Mouse (Mus musculus) intestine, embryonic 16.5 days (tissue): ENCODE measurements at regions not wholly inside any gene's neighbourhood (a gene's known extent, or its start where the extent isn't known, plus 50 kb on each side); places are given as distances from the start of the nearest gene placed in this dataset.

Experiments
- ATAC-seq: fragments of 200-750 bp; cut with Nextera tagmentation; 2 replicates; pipeline ENCODE4 v1.8.0; 2017; ENCODE audit warnings: moderate TSS enrichment, moderate library complexity
- H3K27ac ChIP-seq: fragments of 300-500 bp; sonication (generic); 2 replicates; pipeline ENCODE4 v1.5.1; 2014; ENCODE audit warnings: mild to moderate bottlenecking, low read length
- H3K27me3 ChIP-seq: fragments of 300-500 bp; sonication (generic); replicated peaks from 2 replicates; pipeline ENCODE4 v1.6.1; 2014; ENCODE audit warnings: low read length, control low read depth, mixed read lengths; ENCODE audit not compliant: control insufficient read depth, insufficient read depth
- H3K36me3 ChIP-seq: fragments of 300-500 bp; sonication (generic); 2 replicates; pipeline ENCODE4 v1.6.1; 2014; ENCODE audit warnings: low read length, control low read depth; ENCODE audit not compliant: control insufficient read depth, insufficient read depth
- H3K4me1 ChIP-seq: fragments of 300-500 bp; sonication (generic); 2 replicates; pipeline ENCODE4 v1.6.1; 2014; ENCODE audit warnings: low read length, control low read depth, mixed read lengths; ENCODE audit not compliant: control insufficient read depth, insufficient read depth
- H3K4me2 ChIP-seq: fragments of 300-500 bp; sonication (generic); 2 replicates; pipeline ENCODE4 v1.6.1; 2014; ENCODE audit warnings: low read depth, low read length, control low read depth
- H3K4me3 ChIP-seq: fragments of 300-500 bp; sonication (generic); 2 replicates; pipeline ENCODE4 v1.5.1; 2014; ENCODE audit warnings: mild to moderate bottlenecking, low read length
- H3K9ac ChIP-seq: fragments of 300-500 bp; sonication (generic); 2 replicates; pipeline ENCODE4 v1.6.1; 2014; ENCODE audit warnings: low read depth, low read length
- H3K9me3 ChIP-seq: fragments of 300-500 bp; sonication (generic); 2 replicates; pipeline ENCODE4 v1.6.1; 2016; ENCODE audit warnings: low read length, control low read depth; ENCODE audit not compliant: control insufficient read depth
- WGBS: fragments of 180-500 bp; shearing (Covaris S2); extraction: QIAGEN DNeasy Blood & Tissue Kit; methylation state at CpG from one replicate; pipeline ENCODE4 v1.1.7; 2014; 5-methylcytosine and 5-hydroxymethylcytosine counted together

GRCm38 (mm10) chrX:63466350-63466749 lies 685.6 kb downstream of the Gm6760 start:
- H3K27ac ChIP-seq: no peak overlapping the region
- ATAC-seq: peak; percentile 81
- H3K4me3 ChIP-seq: no peak overlapping the region
- no peaks in the 10 kb centered on the region for H3K4me1 ChIP-seq
- H3K27me3 ChIP-seq: no peaks in the 10 kb centered on the region
- 90% methylated on average over 1 of the region's 1 CpGs for WGBS
- no peak overlapping the region for H3K4me2 ChIP-seq
- no peaks in the 10 kb centered on the region for H3K9me3 ChIP-seq
- no peak overlapping the region for H3K9ac ChIP-seq
- H3K36me3 ChIP-seq: no peaks in the 10 kb centered on the region
